Comparison of ENCODE assay signal across 8 mouse cellular contexts in genomic region chrX:12127106-12127670, GRCm38 (mm10). TPM values are rescaled to one million over a fixed set of nuclear protein-coding genes. Genes with fewer than 3 reads are reported as not detected.
DNase-seq lines count a peak whose midpoint lies in the region; ATAC-seq and TF ChIP-seq lines count a peak whose summit lies in the region.

No protein-coding gene starts in this region.

- H3K4me3 ChIP-seq in heart, embryonic 11.5 days (ENCODE audit: low read depth, low read length) = peak overlapping the region; percentile 64
- H3K4me3 ChIP-seq in ES-Bruce4 (ENCODE audit: low read depth, low read length) = peak overlapping the region; percentile 35
- H3K4me3 ChIP-seq in forebrain, postnatal 0 days (ENCODE audit: low read depth, low read length) = peak overlapping the region; percentile 54
- peak overlapping the region; percentile 57 for H3K4me3 ChIP-seq in midbrain, embryonic 11.5 days (ENCODE audit: low read depth, low read length)

- no peaks in the 10 kb centered on the region for H3K36me3 ChIP-seq in heart, embryonic 11.5 days (ENCODE audit: control insufficient read depth, insufficient read depth, low read length)
- H3K36me3 ChIP-seq in ES-Bruce4 (ENCODE audit: control insufficient read depth, insufficient read depth, low read length, poor library complexity, severe bottlenecking) = no peaks in the 10 kb centered on the region
- no peaks in the 10 kb centered on the region for H3K36me3 ChIP-seq in forebrain, postnatal 0 days (ENCODE audit: insufficient read depth)
- H3K36me3 ChIP-seq in midbrain, embryonic 11.5 days (ENCODE audit: control insufficient read depth, insufficient read depth, low read length) = no peaks in the 10 kb centered on the region

- no peak for TF ChIP-seq POLR2A in ES-Bruce4 (IDR thresholded peaks at IDR 0.05; ENCODE audit: insufficient read depth, low read length)

- peaks cover 69% of the 10 kb centered on the region for H3K27me3 ChIP-seq in heart, embryonic 11.5 days (ENCODE audit: control insufficient read depth, insufficient read depth, low read length)
- H3K27me3 ChIP-seq in ES-Bruce4 (ENCODE audit: control insufficient read depth, insufficient read depth, low read length, poor library complexity, severe bottlenecking) = peaks cover 20% of the 10 kb centered on the region
- H3K27me3 ChIP-seq in forebrain, postnatal 0 days (ENCODE audit: insufficient read depth, low read length) = peaks cover 2% of the 10 kb centered on the region; the same call in 1 of the 2 replicates
- peaks cover 53% of the 10 kb centered on the region for H3K27me3 ChIP-seq in midbrain, embryonic 11.5 days (ENCODE audit: control insufficient read depth, insufficient read depth, low read length)

- H3K9ac ChIP-seq in heart, embryonic 11.5 days (ENCODE audit: low read depth, low read length) = peak overlapping the region; percentile 82
- peak overlapping the region; percentile 60 for H3K9ac ChIP-seq in ES-Bruce4 (ENCODE audit: low read depth, poor library complexity, severe bottlenecking)
- peak overlapping the region; percentile 69 for H3K9ac ChIP-seq in forebrain, postnatal 0 days
- peak overlapping the region; percentile 88 for H3K9ac ChIP-seq in midbrain, embryonic 11.5 days (ENCODE audit: low read length)

- H3K9me3 ChIP-seq in heart, embryonic 11.5 days (replicated peaks; ENCODE audit: control insufficient read depth, low read length) = no peaks in the 10 kb centered on the region
- no peaks in the 10 kb centered on the region for H3K9me3 ChIP-seq in ES-Bruce4 (replicated peaks; ENCODE audit: control insufficient read depth, insufficient read depth, low read length, poor library complexity, severe bottlenecking)
- H3K9me3 ChIP-seq in forebrain, postnatal 0 days (ENCODE audit: low read length) = no peaks in the 10 kb centered on the region
- no peaks in the 10 kb centered on the region for H3K9me3 ChIP-seq in midbrain, embryonic 11.5 days (ENCODE audit: control insufficient read depth, low read length)

- intact Hi-C loops in heart, postnatal 25 days (cut with DNase I) = loop anchor here (5.0 kb wide), 1 partner anchor 50 kb away; no protein-coding TSS in a partner anchor

- H3K4me2 ChIP-seq in heart, embryonic 11.5 days = peak overlapping the region; percentile 66
- H3K4me2 ChIP-seq in forebrain, postnatal 0 days (ENCODE audit: low read depth) = peak overlapping the region; percentile 60
- peak overlapping the region; percentile 65 for H3K4me2 ChIP-seq in midbrain, embryonic 11.5 days

- no peak for DNase-seq in heart, postnatal 25 days (ENCODE audit: low spot score)
- DNase-seq in forebrain, postnatal 0 days = peak; percentile 23
- peak; percentile 92 for DNase-seq in midbrain, embryonic 11.5 days (ENCODE audit: low spot score, missing footprints)
- no peak for DNase-seq in layer of hippocampus, postnatal 10 days (ENCODE audit: low spot score in 2 of 2)
- DNase-seq in cerebellum, adult 9-11 months = no peak
- DNase-seq in cerebellum, adult 8-10 months = no peak

- 2% methylated on average over 24 of the region's 24 CpGs for WGBS in heart, embryonic 11.5 days (ENCODE audit: insufficient replicate concordance)
- WGBS in forebrain, postnatal 0 days = 7% methylated on average over 22 of the region's 24 CpGs
- WGBS in midbrain, embryonic 11.5 days = 5% methylated on average over 23 of the region's 24 CpGs

- no peak for TF ChIP-seq EP300 in ES-Bruce4 (IDR thresholded peaks at IDR 0.05; ENCODE audit: insufficient read depth, low read depth, low read length)

- peak overlapping the region; percentile 83; the same call in 1 of the 2 replicates for H3K27ac ChIP-seq in heart, embryonic 11.5 days (ENCODE audit: low read depth, low read length)
- no peak overlapping the region for H3K27ac ChIP-seq in ES-Bruce4 (ENCODE audit: insufficient read depth, low read length)
- H3K27ac ChIP-seq in forebrain, postnatal 0 days (ENCODE audit: low read depth, low read length) = no peak overlapping the region
- H3K27ac ChIP-seq in midbrain, embryonic 11.5 days (ENCODE audit: low read depth, low read length) = no peak overlapping the region

- no peak for ATAC-seq in heart, embryonic 11.5 days (replicated peaks; ENCODE audit: insufficient number of reproducible peaks, low FRiP score, low TSS enrichment)
- ATAC-seq in forebrain, postnatal 0 days = no peak
- ATAC-seq in midbrain, embryonic 11.5 days (ENCODE audit: low FRiP score) = no peak

- peaks cover 32% of the 10 kb centered on the region for H3K4me1 ChIP-seq in heart, embryonic 11.5 days (ENCODE audit: control insufficient read depth, insufficient read depth, low read length)
- H3K4me1 ChIP-seq in ES-Bruce4 (ENCODE audit: control insufficient read depth, insufficient read depth, low read length) = peaks cover 2% of the 10 kb centered on the region
- H3K4me1 ChIP-seq in forebrain, postnatal 0 days (ENCODE audit: insufficient read depth) = no peaks in the 10 kb centered on the region; the same call in 1 of the 2 replicates
- H3K4me1 ChIP-seq in midbrain, embryonic 11.5 days (ENCODE audit: control insufficient read depth, insufficient read depth, low read length) = peaks cover 38% of the 10 kb centered on the region

- TF ChIP-seq CTCF in ES-Bruce4 (IDR thresholded peaks at IDR 0.05; ENCODE audit: low read depth, low read length) = no peak
- TF ChIP-seq CTCF in forebrain, postnatal 0 days (IDR thresholded peaks at IDR 0.05; ENCODE audit: low read depth) = no peak

RNA-seq across cellular contexts. Expression of gene Bcor, which starts 33.0 kb away (rescaled TPM):
- polyA plus RNA-seq in heart, embryonic 11.5 days (2014; fragmentation: Nextera tagmentation; extraction: Ambion mirVana) = 18.7 and 20.2 TPM in 2 replicates
- 10 to 100 TPM; 22.0 to 22.7 TPM for total RNA-seq in heart, postnatal 25 days (2021)
- polyA plus RNA-seq in ES-Bruce4 (2011; ENCODE audit: insufficient read depth, insufficient read length, low read depth, missing spikeins) = 14.9 and 15.8 TPM in 2 replicates
- total RNA-seq in forebrain, postnatal 0 days (2014; rRNA removed) = 32.1 and 33.5 TPM in 2 replicates
- 10.3 and 10.5 TPM in 2 replicates for polyA plus RNA-seq in forebrain, postnatal 0 days (2015; fragmentation: Nextera tagmentation; extraction: Ambion mirVana)
- 26.3 and 27.7 TPM in 2 replicates for polyA plus RNA-seq in midbrain, embryonic 11.5 days (2014; fragmentation: Nextera tagmentation; extraction: Ambion mirVana)
- total RNA-seq in layer of hippocampus, postnatal 10 days (2021) = 10 to 100 TPM; 18.2 to 18.5 TPM

Comparison
In these comparisons a context has a peak if more than half of its experiments do, and no peak if none do; other contexts are left out.
1. DNase-seq: peak in forebrain, postnatal 0 days (single experiment) and midbrain, embryonic 11.5 days (single experiment); none in heart, postnatal 25 days (single experiment), layer of hippocampus, postnatal 10 days (0 of 2), cerebellum, adult 9-11 months (single experiment) and cerebellum, adult 8-10 months (single experiment).
2. Peak in every context shown above with its lines, with median percentiles within 50 percentile points of each other: H3K4me2 ChIP-seq, H3K4me3 ChIP-seq and H3K9ac ChIP-seq.